Mouse (Mus musculus) bone marrow macrophage, adult 2 months (primary cell): ENCODE data around the gene Fam169b.

Experiments used
- CTCF ChIP-seq: IDR thresholded peaks from 2 replicates; pipeline ENCODE4 v1.5.1; 2012; ENCODE audit warnings: low read depth, mild to moderate bottlenecking, low read length, moderate library complexity
- POLR2A ChIP-seq: IDR thresholded peaks from 2 replicates; pipeline ENCODE4 v1.6.1; 2012; ENCODE audit warnings: mild to moderate bottlenecking, low read depth, low read length, borderline replicate concordance

- TF ChIP-seq CTCF, result no peak
- TF ChIP-seq POLR2A, result no peak
Observed at GRCm38 (mm10) chr7:68278385-68278784, 4.7 kb downstream of the Fam169b start.
